Mouse (Mus musculus) neutrophil, adult 83 days (primary cell): ENCODE measurements around the gene Snrnp35. TPM values are rescaled to one million over a fixed set of nuclear protein-coding genes. Genes with fewer than 3 reads are reported as not detected.

Source experiments
- total RNA-seq, 2 experiments: library from RNA; stranded (reverse); gene quantifications; one replicate each; pipeline ENCODE4 v1.2.4; 2023

Gene Snrnp35
- total RNA-seq = 10 to 100 TPM; 11.1 to 16.8 TPM

GRCm38 (mm10) chr5:124482966-124483654 is at the start of gene Snrnp35:
Snrnp35 (plus strand) TSS chr5:124483134.

GRCm38 (mm10) chr5:124439447-124440093 is 43.4 kb upstream of the Snrnp35 start, which contains the start of gene Kmt5a:
Kmt5a (plus strand) TSS chr5:124439930.

GRCm38 (mm10) chr5:124530655-124531582 is 48.0 kb downstream of the Snrnp35 start, which contains the start of gene Rilpl1:
Rilpl1 (minus strand) TSS chr5:124531391.

GRCm38 (mm10) chr5:124540383-124540786 is 57.5 kb downstream of the Snrnp35 start, which contains the start of gene Tmed2:
Tmed2 (plus strand) TSS chr5:124540695.

Other genes starting within 250 kb of the Snrnp35 start
- 1 to 10 TPM; 4.0 to 6.7 TPM for gene Pitpnm2, start 233.4 kb upstream of the Snrnp35 start, total RNA-seq
- gene Mphosph9, start 155.2 kb upstream of the Snrnp35 start, total RNA-seq = 10 to 100 TPM; 11.6 to 12.5 TPM
- 1 to 10 TPM; 5.5 to 5.6 TPM for gene 2810006K23Rik, start 155.0 kb upstream of the Snrnp35 start, total RNA-seq
- 10 to 100 TPM; 87.3 to 89.0 TPM for gene Cdk2ap1, start 120.1 kb upstream of the Snrnp35 start, total RNA-seq
- 100 to 1,000 TPM; 148 to 177 TPM for gene Sbno1, start 57.1 kb upstream of the Snrnp35 start, total RNA-seq
- gene Kmt5a, start 43.2 kb upstream of the Snrnp35 start, total RNA-seq = 100 to 1,000 TPM; 180 to 199 TPM
- gene Rilpl2, start 4.8 kb upstream of the Snrnp35 start, total RNA-seq = 10 to 100 TPM; 73.8 to 78.3 TPM
- 1 to 10 TPM in 1 of 2 experiments, under 1 TPM in 1; 0.53 to 1.3 TPM for gene Rilpl1, start 48.3 kb downstream of the Snrnp35 start, total RNA-seq
- 100 to 1,000 TPM; 148 to 155 TPM for gene Tmed2, start 57.6 kb downstream of the Snrnp35 start, total RNA-seq
- gene Ddx55, start 69.7 kb downstream of the Snrnp35 start, total RNA-seq = 10 to 100 TPM; 13.9 to 14.5 TPM
- gene Eif2b1, start 96.0 kb downstream of the Snrnp35 start, total RNA-seq = 10 to 100 TPM; 17.2 to 19.6 TPM
- gene Gtf2h3, start 96.0 kb downstream of the Snrnp35 start, total RNA-seq = 10 to 100 TPM in 1 of 2 experiments, 1 to 10 TPM in 1; 9.1 to 11.7 TPM
- 10 to 100 TPM; 27.4 to 33.4 TPM for gene Atp6v0a2, start 145.4 kb downstream of the Snrnp35 start, total RNA-seq
- gene Dnah10, start 242.0 kb downstream of the Snrnp35 start, total RNA-seq = not detected